Mouse (Mus musculus): Measurements from ENCODE around the gene Fam168b. TPM values are rescaled to one million over a fixed set of nuclear protein-coding genes. Genes with fewer than 3 reads are reported as not detected.

Fam168b gene
- 43.9 and 103 TPM in 2 replicates for polyA plus RNA-seq (2012; ENCODE audit: insufficient read depth, low replicate concordance)

DNA sequence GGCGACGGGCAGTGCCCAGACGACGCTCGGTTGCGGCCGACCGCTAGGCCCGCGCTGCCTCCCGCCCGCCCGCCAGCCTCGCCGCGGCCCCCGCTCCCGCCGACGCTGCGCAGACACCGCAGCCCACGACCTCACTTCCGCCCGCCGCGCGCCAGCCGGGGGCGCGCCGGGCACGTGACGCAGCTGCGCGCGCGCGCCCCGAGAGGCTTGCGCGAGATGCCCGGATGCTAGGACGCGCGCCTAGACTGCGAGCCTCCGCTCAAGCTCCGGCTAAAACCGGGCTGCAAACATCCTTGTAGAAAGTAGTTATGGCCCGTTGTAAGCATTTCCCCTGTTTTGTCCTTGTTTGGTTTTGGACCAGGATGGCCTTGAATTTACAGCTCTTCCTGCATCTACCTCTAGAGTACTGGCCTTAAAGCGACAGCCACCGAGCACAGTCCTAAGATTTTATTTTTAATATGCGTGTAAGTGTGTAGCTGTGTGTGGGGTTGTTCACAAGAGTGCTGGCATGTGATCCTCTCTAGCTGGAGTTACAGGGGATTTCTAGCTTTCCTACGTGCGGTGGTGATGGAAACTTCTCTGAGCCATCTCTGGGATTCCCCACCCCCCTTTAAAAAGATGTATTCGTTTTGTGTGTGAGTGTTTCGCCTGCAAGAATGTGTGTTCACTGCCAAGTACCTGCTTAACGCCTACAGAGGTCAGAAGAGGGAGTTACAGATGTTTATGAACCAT, at the start of gene Fam168b:
Fam168b (minus strand) TSS at position 179 of the 732 bp plus-strand sequence.
- no peaks in the 10 kb centered on the region for H3K27me3 ChIP-seq (replicated peaks)
- H3K4me1 ChIP-seq = peaks cover 65% of the 10 kb centered on the region
- no peak; the same call in 1 of the 2 replicates for TF ChIP-seq FLI1 (IDR thresholded peaks at IDR 0.05; ENCODE audit: low read length)
- no peak for TF ChIP-seq GATA1 (IDR thresholded peaks at IDR 0.05; ENCODE audit: borderline replicate concordance, low read length)
- H3K9me3 ChIP-seq = no peaks in the 10 kb centered on the region
- peaks cover 2% of the 10 kb centered on the region for H3K36me3 ChIP-seq (replicated peaks; ENCODE audit: low read length)
- H3K4me3 ChIP-seq (replicated peaks) = peak within 1 kb of the TSS; percentile 95

DNA sequence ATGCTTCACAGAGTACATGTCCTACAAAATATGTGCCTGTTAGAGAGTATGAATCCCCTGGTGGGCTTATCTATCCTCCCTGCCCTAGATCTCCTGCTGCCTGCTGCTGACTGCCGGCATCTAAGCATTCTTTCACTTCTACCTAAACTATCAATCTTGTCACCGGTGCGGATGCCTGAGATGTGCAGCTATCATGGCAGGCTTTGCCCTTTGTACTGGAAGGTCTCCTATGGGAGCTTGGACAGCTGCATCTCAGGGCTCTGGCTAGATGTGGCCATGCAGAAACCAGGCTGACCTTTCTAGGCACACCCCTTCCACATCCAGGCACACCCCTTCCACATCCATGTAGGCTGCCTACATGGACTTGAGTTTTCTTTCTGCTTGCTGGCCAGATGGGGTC, 49.6 kb upstream of the Fam168b start:
- Histone ChIP-seq H3K9me3 (no peaks in the 10 kb centered on the region), H3K4me1 (peaks cover 7% of the 10 kb centered on the region), H3K4me3 (replicated peaks) (no peak overlapping the region), H3K36me3 (replicated peaks; ENCODE audit: low read length) (no peaks in the 10 kb centered on the region), H3K27me3 (replicated peaks) (peaks cover 18% of the 10 kb centered on the region)
- no peak for TF ChIP-seq FLI1 (IDR thresholded peaks at IDR 0.05; ENCODE audit: low read length)
- no peak for TF ChIP-seq GATA1 (IDR thresholded peaks at IDR 0.05; ENCODE audit: borderline replicate concordance, low read length)

DNA sequence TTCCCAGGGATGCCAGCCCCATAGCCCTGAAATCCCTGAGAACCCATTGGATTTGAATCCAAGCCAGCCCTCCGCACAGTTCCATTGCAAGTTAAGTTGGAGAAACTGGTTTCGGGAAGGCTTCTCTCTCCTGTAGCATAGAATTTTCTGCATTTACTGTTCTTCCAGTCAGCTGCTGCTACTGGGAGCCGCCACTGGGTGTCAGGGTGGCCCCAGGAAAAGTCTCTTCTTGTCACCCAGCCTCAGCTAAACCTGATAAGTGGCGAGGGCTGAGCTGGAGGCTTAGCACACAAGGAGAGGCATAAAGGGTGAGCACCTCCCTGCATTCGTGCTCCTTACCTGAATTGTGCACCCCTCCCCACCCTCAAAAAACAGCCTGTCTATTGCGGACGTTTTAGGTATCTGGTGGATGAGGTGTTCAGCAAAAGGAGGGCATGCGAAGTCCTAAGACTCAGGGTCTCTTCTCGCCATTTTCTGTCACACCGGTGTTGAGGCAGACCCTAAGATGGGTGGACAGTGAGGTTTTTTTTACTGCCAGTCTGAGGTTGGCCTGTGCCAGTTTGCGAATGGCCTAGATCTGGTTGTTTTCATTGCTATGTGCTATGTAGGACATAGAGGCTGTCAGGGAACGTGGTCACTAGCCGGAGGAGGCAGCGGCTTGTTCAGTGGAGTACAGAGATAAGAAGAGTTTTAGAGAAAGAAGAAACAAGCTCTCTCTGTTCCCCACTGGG, 48.9 kb upstream of the Fam168b start:
- no peak overlapping the region for H3K4me3 ChIP-seq (replicated peaks)
- no peaks in the 10 kb centered on the region for H3K9me3 ChIP-seq
- H3K27me3 ChIP-seq (replicated peaks) = peaks cover 18% of the 10 kb centered on the region
- TF ChIP-seq FLI1 (IDR thresholded peaks at IDR 0.05; ENCODE audit: low read length) (no peak), GATA1 (IDR thresholded peaks at IDR 0.05; ENCODE audit: borderline replicate concordance, low read length) (no peak)
- no peaks in the 10 kb centered on the region for H3K36me3 ChIP-seq (replicated peaks; ENCODE audit: low read length)
- peaks cover 7% of the 10 kb centered on the region for H3K4me1 ChIP-seq

DNA sequence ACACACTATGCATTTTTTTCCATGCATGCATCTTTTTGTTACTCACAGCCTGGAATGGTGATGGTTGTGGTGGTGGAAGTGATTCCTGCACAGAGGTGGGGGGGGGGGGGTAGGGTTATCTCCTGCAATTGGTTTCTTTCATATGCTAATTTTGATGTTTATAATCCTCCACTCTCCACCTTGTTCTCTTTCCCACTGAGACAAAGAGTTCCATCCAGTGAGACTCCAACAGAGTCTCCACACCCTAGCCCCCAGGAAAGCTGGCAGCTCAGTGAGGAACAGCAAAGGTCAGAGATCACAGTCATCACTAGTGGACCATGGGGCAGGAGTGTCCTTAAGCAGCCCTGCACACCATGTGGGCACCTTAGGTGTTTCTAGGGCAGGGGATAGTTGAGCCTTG, 40.9 kb upstream of the Fam168b start:
- H3K27me3 ChIP-seq (replicated peaks) = no peaks in the 10 kb centered on the region
- no peak overlapping the region for H3K4me3 ChIP-seq (replicated peaks)
- no peaks in the 10 kb centered on the region for H3K4me1 ChIP-seq
- H3K36me3 ChIP-seq (replicated peaks; ENCODE audit: low read length) = peaks cover 9% of the 10 kb centered on the region
- no peak for TF ChIP-seq FLI1 (IDR thresholded peaks at IDR 0.05; ENCODE audit: low read length)
- H3K9me3 ChIP-seq = peaks cover 18% of the 10 kb centered on the region

DNA sequence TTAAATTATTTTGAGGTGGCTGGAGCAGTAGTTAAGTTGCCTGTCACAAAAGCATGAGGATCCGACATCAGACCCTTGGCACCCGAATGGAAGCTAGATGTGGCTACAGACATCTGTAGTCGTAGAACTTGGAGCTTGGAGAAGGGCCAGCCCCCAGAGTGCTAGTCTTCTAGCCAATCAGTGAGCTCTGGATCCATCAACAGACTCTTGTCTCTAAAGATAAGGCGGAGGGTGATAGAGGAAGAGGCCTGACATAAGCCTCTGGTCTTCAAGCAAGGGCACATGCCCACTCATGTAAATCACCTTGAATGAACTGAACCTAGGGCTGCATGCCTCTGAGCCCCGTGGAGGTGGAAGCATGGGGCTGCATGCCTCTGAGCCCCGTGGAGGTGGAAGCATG, 36.7 kb upstream of the Fam168b start:
- no peak for TF ChIP-seq FLI1 (IDR thresholded peaks at IDR 0.05; ENCODE audit: low read length)

DNA sequence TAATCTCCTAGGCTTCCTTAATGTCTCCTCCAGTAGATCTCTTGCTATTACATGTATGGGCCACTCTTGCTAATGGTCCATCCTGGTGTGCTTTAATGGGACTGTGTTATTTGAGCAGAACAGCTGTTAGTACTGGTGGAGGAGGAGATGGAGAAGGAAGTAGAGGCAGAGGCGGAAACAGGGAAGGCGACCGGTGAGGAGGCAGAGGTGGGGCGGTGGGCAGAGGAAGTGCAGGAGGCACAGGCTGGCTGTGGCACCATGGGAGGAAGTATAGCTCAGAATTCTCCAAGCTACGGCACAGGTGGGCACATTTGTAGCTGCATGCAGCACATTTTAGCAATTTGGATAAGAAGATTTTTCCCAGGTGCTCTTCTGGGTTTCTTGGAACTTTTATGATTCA, 30.7 kb upstream of the Fam168b start:
- H3K4me1 ChIP-seq = no peaks in the 10 kb centered on the region
- H3K36me3 ChIP-seq (replicated peaks; ENCODE audit: low read length) = peaks cover 97% of the 10 kb centered on the region
- H3K9me3 ChIP-seq = peaks cover 13% of the 10 kb centered on the region
- TF ChIP-seq FLI1 (IDR thresholded peaks at IDR 0.05; ENCODE audit: low read length) (no peak), GATA1 (IDR thresholded peaks at IDR 0.05; ENCODE audit: borderline replicate concordance, low read length) (no peak)
- H3K4me3 ChIP-seq (replicated peaks) = no peak overlapping the region
- H3K27me3 ChIP-seq (replicated peaks) = no peaks in the 10 kb centered on the region

More for the DNA sequence above, 36.7 kb upstream of the Fam168b start:
- no peaks in the 10 kb centered on the region for H3K4me1 ChIP-seq
- H3K36me3 ChIP-seq (replicated peaks; ENCODE audit: low read length) = peaks cover 50% of the 10 kb centered on the region
- no peak overlapping the region for H3K4me3 ChIP-seq (replicated peaks)
- no peaks in the 10 kb centered on the region for H3K27me3 ChIP-seq (replicated peaks)
- H3K9me3 ChIP-seq = peaks cover 18% of the 10 kb centered on the region

DNA sequence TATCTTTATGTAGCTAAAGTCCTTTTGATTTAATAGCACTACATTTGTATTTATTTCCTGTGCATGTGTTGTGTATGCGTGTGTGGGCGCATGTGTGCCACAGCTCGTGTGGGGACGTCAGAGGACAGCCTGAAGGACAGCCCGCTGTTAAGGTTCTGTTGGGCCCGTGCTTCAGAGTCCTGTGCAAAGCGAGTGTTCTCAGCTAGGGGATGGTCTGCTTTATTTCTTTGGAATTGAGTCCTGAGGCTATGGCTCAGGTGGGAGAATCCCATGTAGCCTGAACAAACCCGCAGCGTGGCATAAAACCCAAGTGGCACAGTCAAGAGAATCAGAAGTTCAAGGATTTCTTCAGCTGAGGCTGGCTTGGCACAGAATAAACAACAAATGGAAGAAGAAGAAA, 28.3 kb upstream of the Fam168b start:
- no peaks in the 10 kb centered on the region for H3K4me1 ChIP-seq
- H3K36me3 ChIP-seq (replicated peaks; ENCODE audit: low read length) = peaks cover 89% of the 10 kb centered on the region
- TF ChIP-seq GATA1 (IDR thresholded peaks at IDR 0.05; ENCODE audit: borderline replicate concordance, low read length) (no peak), FLI1 (IDR thresholded peaks at IDR 0.05; ENCODE audit: low read length) (no peak)
- H3K4me3 ChIP-seq (replicated peaks) = no peak overlapping the region
- peaks cover 13% of the 10 kb centered on the region for H3K9me3 ChIP-seq
- H3K27me3 ChIP-seq (replicated peaks) = no peaks in the 10 kb centered on the region

DNA sequence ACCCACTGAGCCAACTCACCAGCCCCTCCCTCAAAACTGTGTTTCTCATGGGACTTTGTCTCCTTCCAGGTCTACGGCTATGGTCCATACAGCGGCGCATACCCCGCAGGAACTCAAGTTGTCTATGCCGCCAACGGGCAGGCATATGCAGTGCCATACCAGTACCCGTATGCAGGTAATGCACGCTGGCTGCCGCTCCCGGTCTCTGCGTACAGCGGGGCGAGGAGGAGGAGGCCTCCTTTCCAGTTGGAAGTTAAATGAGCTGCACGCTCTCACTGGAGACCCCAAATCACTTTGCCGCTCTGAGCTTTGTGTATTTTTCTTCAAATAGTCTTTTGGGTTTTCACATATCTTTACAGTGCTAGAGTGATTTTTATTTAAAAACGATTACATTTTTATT, 26.4 kb upstream of the Fam168b start:
- peaks cover 13% of the 10 kb centered on the region for H3K9me3 ChIP-seq
- H3K4me3 ChIP-seq (replicated peaks) = no peak overlapping the region
- H3K27me3 ChIP-seq (replicated peaks) = no peaks in the 10 kb centered on the region
- H3K4me1 ChIP-seq = no peaks in the 10 kb centered on the region
- peaks cover 89% of the 10 kb centered on the region for H3K36me3 ChIP-seq (replicated peaks; ENCODE audit: low read length)
- no peak for TF ChIP-seq GATA1 (IDR thresholded peaks at IDR 0.05; ENCODE audit: borderline replicate concordance, low read length)
- no peak for TF ChIP-seq FLI1 (IDR thresholded peaks at IDR 0.05; ENCODE audit: low read length)

DNA sequence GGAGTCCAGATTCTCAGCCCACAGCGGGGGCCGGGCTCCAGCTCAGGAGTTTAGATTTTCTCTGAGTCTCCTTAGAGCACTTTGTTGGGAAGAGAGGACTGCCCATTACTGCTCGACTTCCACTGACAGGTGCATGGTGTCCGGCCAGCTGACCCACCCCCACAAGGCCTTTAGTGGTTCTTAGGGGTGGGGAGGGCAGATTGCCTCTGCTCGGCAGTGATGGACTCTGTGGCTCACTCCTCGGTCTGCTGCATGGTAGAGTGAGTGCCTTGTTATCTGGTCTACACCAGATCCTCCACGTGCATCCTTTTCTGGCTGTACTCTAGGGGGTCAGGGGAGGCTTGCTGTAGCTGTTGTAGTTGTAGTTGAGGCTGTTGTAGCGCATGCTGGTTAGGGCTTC, 25.5 kb upstream of the Fam168b start:
- Histone ChIP-seq H3K4me1 (no peaks in the 10 kb centered on the region), H3K4me3 (replicated peaks) (no peak overlapping the region), H3K27me3 (replicated peaks) (no peaks in the 10 kb centered on the region), H3K36me3 (replicated peaks; ENCODE audit: low read length) (peaks cover 91% of the 10 kb centered on the region), H3K9me3 (peaks cover 13% of the 10 kb centered on the region)
- no peak for TF ChIP-seq GATA1 (IDR thresholded peaks at IDR 0.05; ENCODE audit: borderline replicate concordance, low read length)
- no peak for TF ChIP-seq FLI1 (IDR thresholded peaks at IDR 0.05; ENCODE audit: low read length)

DNA sequence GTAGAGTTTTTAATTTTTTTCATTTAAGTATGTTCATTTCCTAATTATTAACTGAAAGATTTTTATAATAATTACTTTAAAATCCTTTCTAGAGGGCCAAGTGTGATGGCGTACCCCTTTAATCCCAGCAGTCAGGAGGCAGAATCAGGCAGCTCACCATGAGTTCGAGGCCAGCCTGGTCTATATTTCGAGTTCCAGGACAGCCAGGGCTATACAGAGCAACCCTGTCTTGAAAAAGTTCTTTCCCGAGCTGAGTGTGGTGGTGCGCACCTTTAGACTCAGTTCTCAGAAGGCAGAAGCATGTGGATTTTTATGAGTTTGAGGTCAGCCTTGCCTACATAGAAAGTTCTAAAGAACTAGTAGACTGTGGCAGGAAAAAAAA, 24.7 kb upstream of the Fam168b start:
- Histone ChIP-seq H3K4me3 (replicated peaks) (no peak overlapping the region), H3K4me1 (no peaks in the 10 kb centered on the region), H3K9me3 (peaks cover 13% of the 10 kb centered on the region), H3K27me3 (replicated peaks) (no peaks in the 10 kb centered on the region), H3K36me3 (replicated peaks; ENCODE audit: low read length) (peaks cover 91% of the 10 kb centered on the region)
- TF ChIP-seq GATA1 (IDR thresholded peaks at IDR 0.05; ENCODE audit: borderline replicate concordance, low read length) (no peak), FLI1 (IDR thresholded peaks at IDR 0.05; ENCODE audit: low read length) (no peak)
